Mouse (Mus musculus) NIH3T3 (cell line): ENCODE results near the gene Csta1.

ENCODE experiments used
- DNase-seq: peaks from one replicate; pipeline ENCODE4 v3.0.0-alpha.2; 2012; ENCODE audit warnings: low read depth

The Csta1 gene

DNA sequence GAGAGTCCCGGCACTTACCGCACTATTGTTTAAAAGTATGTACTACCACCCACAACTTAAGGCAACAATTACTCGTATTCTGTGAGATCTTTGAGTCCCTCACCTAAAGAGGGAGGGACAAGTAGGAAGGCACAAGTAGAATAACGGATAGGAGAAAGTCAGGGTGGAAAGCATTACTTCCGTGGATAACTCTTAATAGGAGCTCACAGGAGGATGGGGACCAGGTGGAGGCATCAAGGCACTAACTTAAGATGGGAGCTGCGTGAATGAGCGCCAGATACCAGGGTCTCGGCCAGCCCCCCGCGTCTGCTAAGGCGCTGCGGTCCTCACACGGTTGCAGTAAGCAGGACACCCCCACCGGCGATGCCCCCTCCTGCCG lies 60.0 kb downstream of the Csta1 start:
- DNase-seq: no peak
